Mouse (Mus musculus): ENCODE measurements around the gene Tmem150b.

Gene Tmem150b

GRCm38 (mm10) chr7:4725169-4725568 is at the start of gene Tmem150b:
Gene Tmem150b, minus strand, starts transcription at chr7:4725249.
- H3K27me3 ChIP-seq (ENCODE audit: insufficient read depth, low read length), result peaks cover 17% of the 10 kb centered on the region
- peaks cover 2% of the 10 kb centered on the region; the same call in 1 of the 2 replicates for H3K4me1 ChIP-seq (replicated peaks; ENCODE audit: low read depth, low read length)
- H3K36me3 ChIP-seq (ENCODE audit: insufficient read depth, low read length), result no peaks in the 10 kb centered on the region
- H3K4me3 ChIP-seq (replicated peaks; ENCODE audit: low read length), result no peak within 1 kb of the TSS
- H3K9me3 ChIP-seq (ENCODE audit: low read length), result no peaks in the 10 kb centered on the region
- TF ChIP-seq CTCF (conservative IDR thresholded peaks at IDR 0.05; ENCODE audit: low read length), result no peak
- TF ChIP-seq POU5F1 (IDR thresholded peaks at IDR 0.05; ENCODE audit: borderline replicate concordance, low read length), result no peak
- no peak for TF ChIP-seq NANOG (IDR thresholded peaks at IDR 0.05; ENCODE audit: borderline replicate concordance, low read length)

GRCm38 (mm10) chr7:4771202-4771601 is 46.2 kb upstream of the Tmem150b start, which contains the start of gene Fam71e2:
Gene Fam71e2, minus strand, starts transcription at chr7:4771302.
- Histone ChIP-seq H3K27me3 (ENCODE audit: insufficient read depth, low read length) (peaks cover 43% of the 10 kb centered on the region), H3K9me3 (ENCODE audit: low read length) (no peaks in the 10 kb centered on the region), H3K36me3 (ENCODE audit: insufficient read depth, low read length) (no peaks in the 10 kb centered on the region), H3K4me3 (replicated peaks; ENCODE audit: low read length) (peak within 1 kb of the TSS; percentile 70), H3K4me1 (replicated peaks; ENCODE audit: low read depth, low read length) (peaks cover 30% of the 10 kb centered on the region)
- TF ChIP-seq CTCF (conservative IDR thresholded peaks at IDR 0.05; ENCODE audit: low read length) (no peak), POU5F1 (IDR thresholded peaks at IDR 0.05; ENCODE audit: borderline replicate concordance, low read length) (no peak), NANOG (IDR thresholded peaks at IDR 0.05; ENCODE audit: borderline replicate concordance, low read length) (no peak)

- Histone ChIP-seq H3K4me1 (replicated peaks; ENCODE audit: low read depth, low read length) (peaks cover 15% of the 10 kb centered on the region), H3K36me3 (ENCODE audit: insufficient read depth, low read length) (no peaks in the 10 kb centered on the region), H3K4me3 (replicated peaks; ENCODE audit: low read length) (no peak overlapping the region), H3K27me3 (ENCODE audit: insufficient read depth, low read length) (peaks cover 15% of the 10 kb centered on the region), H3K9me3 (ENCODE audit: low read length) (no peaks in the 10 kb centered on the region)
- no peak for TF ChIP-seq POU5F1 (IDR thresholded peaks at IDR 0.05; ENCODE audit: borderline replicate concordance, low read length)
These were observed 40.1 kb upstream of the Tmem150b start for GRCm38 (mm10) chr7:4764946-4765710.

GRCm38 (mm10) chr7:4759670-4760069 is 34.6 kb upstream of the Tmem150b start:
- Histone ChIP-seq H3K27me3 (ENCODE audit: insufficient read depth, low read length) (peaks cover 23% of the 10 kb centered on the region), H3K4me1 (replicated peaks; ENCODE audit: low read depth, low read length) (peaks cover 5% of the 10 kb centered on the region), H3K36me3 (ENCODE audit: insufficient read depth, low read length) (no peaks in the 10 kb centered on the region), H3K4me3 (replicated peaks; ENCODE audit: low read length) (no peak overlapping the region), H3K9me3 (ENCODE audit: low read length) (no peaks in the 10 kb centered on the region)
- TF ChIP-seq NANOG (IDR thresholded peaks at IDR 0.05; ENCODE audit: borderline replicate concordance, low read length), result no peak
- no peak for TF ChIP-seq POU5F1 (IDR thresholded peaks at IDR 0.05; ENCODE audit: borderline replicate concordance, low read length)
- no peak for TF ChIP-seq CTCF (conservative IDR thresholded peaks at IDR 0.05; ENCODE audit: low read length)

GRCm38 (mm10) chr7:4752821-4753570 is 27.9 kb upstream of the Tmem150b start, which contains the start of gene Cox6b2:
Gene Cox6b2, minus strand, starts transcription at chr7:4753094.
- peaks cover 33% of the 10 kb centered on the region for H3K36me3 ChIP-seq (ENCODE audit: insufficient read depth, low read length)
- TF ChIP-seq CTCF (conservative IDR thresholded peaks at IDR 0.05; ENCODE audit: low read length), result no peak
- no peak for TF ChIP-seq NANOG (IDR thresholded peaks at IDR 0.05; ENCODE audit: borderline replicate concordance, low read length)
- no peak for TF ChIP-seq POU5F1 (IDR thresholded peaks at IDR 0.05; ENCODE audit: borderline replicate concordance, low read length)

GRCm38 (mm10) chr7:4751971-4752820 is 27.1 kb upstream of the Tmem150b start:
- Histone ChIP-seq H3K27me3 (ENCODE audit: insufficient read depth, low read length) (no peaks in the 10 kb centered on the region), H3K4me3 (replicated peaks; ENCODE audit: low read length) (peak overlapping the region; percentile 98), H3K9me3 (ENCODE audit: low read length) (no peaks in the 10 kb centered on the region), H3K4me1 (replicated peaks; ENCODE audit: low read depth, low read length) (peaks cover 53% of the 10 kb centered on the region), H3K36me3 (ENCODE audit: insufficient read depth, low read length) (peaks cover 41% of the 10 kb centered on the region)
- TF ChIP-seq CTCF (conservative IDR thresholded peaks at IDR 0.05; ENCODE audit: low read length) (no peak), POU5F1 (IDR thresholded peaks at IDR 0.05; ENCODE audit: borderline replicate concordance, low read length) (no peak), NANOG (IDR thresholded peaks at IDR 0.05; ENCODE audit: borderline replicate concordance, low read length) (no peak)

More at GRCm38 (mm10) chr7:4752821-4753570, 27.9 kb upstream of the Tmem150b start, which contains the start of gene Cox6b2:
- H3K27me3 ChIP-seq (ENCODE audit: insufficient read depth, low read length), result peaks cover 3% of the 10 kb centered on the region
- no peaks in the 10 kb centered on the region for H3K9me3 ChIP-seq (ENCODE audit: low read length)
- H3K4me3 ChIP-seq (replicated peaks; ENCODE audit: low read length), result peak within 1 kb of the TSS; percentile 98
- H3K4me1 ChIP-seq (replicated peaks; ENCODE audit: low read depth, low read length), result peaks cover 45% of the 10 kb centered on the region

GRCm38 (mm10) chr7:4749169-4749568 is 24.1 kb upstream of the Tmem150b start:
- Histone ChIP-seq H3K36me3 (ENCODE audit: insufficient read depth, low read length) (peaks cover 71% of the 10 kb centered on the region), H3K4me1 (replicated peaks; ENCODE audit: low read depth, low read length) (peaks cover 78% of the 10 kb centered on the region), H3K4me3 (replicated peaks; ENCODE audit: low read length) (no peak overlapping the region), H3K27me3 (ENCODE audit: insufficient read depth, low read length) (no peaks in the 10 kb centered on the region), H3K9me3 (ENCODE audit: low read length) (no peaks in the 10 kb centered on the region)
- TF ChIP-seq NANOG (IDR thresholded peaks at IDR 0.05; ENCODE audit: borderline replicate concordance, low read length) (no peak), POU5F1 (IDR thresholded peaks at IDR 0.05; ENCODE audit: borderline replicate concordance, low read length) (no peak), CTCF (conservative IDR thresholded peaks at IDR 0.05; ENCODE audit: low read length) (no peak)

- Histone ChIP-seq H3K27me3 (ENCODE audit: insufficient read depth, low read length) (no peaks in the 10 kb centered on the region), H3K36me3 (ENCODE audit: insufficient read depth, low read length) (peaks cover 80% of the 10 kb centered on the region), H3K4me3 (replicated peaks; ENCODE audit: low read length) (no peak overlapping the region), H3K9me3 (ENCODE audit: low read length) (no peaks in the 10 kb centered on the region), H3K4me1 (replicated peaks; ENCODE audit: low read depth, low read length) (peaks cover 73% of the 10 kb centered on the region)
- TF ChIP-seq POU5F1 (IDR thresholded peaks at IDR 0.05; ENCODE audit: borderline replicate concordance, low read length) (no peak), NANOG (IDR thresholded peaks at IDR 0.05; ENCODE audit: borderline replicate concordance, low read length) (no peak), CTCF (conservative IDR thresholded peaks at IDR 0.05; ENCODE audit: low read length) (no peak)
These were observed 23.3 kb upstream of the Tmem150b start for GRCm38 (mm10) chr7:4748321-4748720.
